Mouse (Mus musculus): ENCODE measurements around the gene Gm4969. TPM values are rescaled to one million over a fixed set of nuclear protein-coding genes. Genes with fewer than 3 reads are reported as not detected.
A peak's percentile ranks its signal among the peaks of the same experiment; 100 is the strongest.
"Not testable (repeated sequence)": the region's sequence is repeated elsewhere in the genome, so short reads cannot be mapped to it uniquely, and the experiment has no call there.

The Gm4969 gene
- total and polyA plus RNA-seq, 2 experiments from 2014 or later, result 8.9 to 10.6 TPM

GRCm38 (mm10) chr7:19162928-19163327, 44.8 kb upstream of the Gm4969 start:
- peaks cover 22% of the 10 kb centered on the region for H3K4me1 ChIP-seq (ENCODE audit: insufficient read depth)
- 87% methylated on average over 7 of the region's 7 CpGs for WGBS

DNA sequence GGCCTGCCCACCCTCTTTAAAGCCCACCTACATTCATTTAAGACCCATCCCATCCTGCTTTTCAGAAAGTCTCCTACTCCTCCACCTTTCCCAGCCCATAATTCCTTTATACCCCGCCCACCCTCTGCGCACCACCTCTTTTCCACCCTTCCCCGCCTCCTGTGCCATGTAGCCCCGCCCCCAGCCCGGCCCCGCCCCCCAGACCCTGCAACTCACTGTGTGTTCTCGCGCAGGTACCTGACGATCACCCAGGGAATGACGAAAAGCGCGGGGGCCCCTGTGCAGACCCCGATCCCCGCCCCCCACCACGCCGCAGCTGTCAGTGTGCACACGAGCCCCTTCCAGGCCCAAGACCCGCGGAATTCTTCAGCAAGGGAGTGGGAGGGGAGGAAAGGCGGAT, 41.9 kb upstream of the Gm4969 start:
- H3K9me3 ChIP-seq (ENCODE audit: low read length), result no peaks in the 10 kb centered on the region
- peak overlapping the region; percentile 51 for H3K9ac ChIP-seq
- H3K4me3 ChIP-seq (ENCODE audit: low read depth, low read length), result peak overlapping the region; percentile 34
- no peak for TF ChIP-seq CTCF (IDR thresholded peaks at IDR 0.05; ENCODE audit: low read depth)
- H3K4me2 ChIP-seq (ENCODE audit: low read depth), result peak overlapping the region; percentile 56
- DNase-seq (no peak), ATAC-seq (peak; percentile 29)
- WGBS, result 1% methylated on average over 20 of the region's 20 CpGs
- H3K36me3 ChIP-seq (ENCODE audit: insufficient read depth), result no peaks in the 10 kb centered on the region
- no peak overlapping the region for H3K27ac ChIP-seq (ENCODE audit: low read depth, low read length)
- peaks cover 18% of the 10 kb centered on the region for H3K4me1 ChIP-seq (ENCODE audit: insufficient read depth)
- no peaks in the 10 kb centered on the region for H3K27me3 ChIP-seq (ENCODE audit: insufficient read depth, low read length)

More at GRCm38 (mm10) chr7:19162928-19163327, 44.8 kb upstream of the Gm4969 start:
- Histone ChIP-seq H3K9ac (no peak overlapping the region), H3K4me2 (ENCODE audit: low read depth) (no peak overlapping the region), H3K4me3 (ENCODE audit: low read depth, low read length) (no peak overlapping the region), H3K9me3 (ENCODE audit: low read length) (no peaks in the 10 kb centered on the region), H3K36me3 (ENCODE audit: insufficient read depth) (no peaks in the 10 kb centered on the region), H3K27ac (ENCODE audit: low read depth, low read length) (no peak overlapping the region), H3K27me3 (ENCODE audit: insufficient read depth, low read length) (no peaks in the 10 kb centered on the region)
- no peak for TF ChIP-seq CTCF (IDR thresholded peaks at IDR 0.05; ENCODE audit: low read depth)
- ATAC-seq, result no peak
- no peak for DNase-seq

- Histone ChIP-seq H3K27ac (ENCODE audit: low read depth, low read length) (no peak overlapping the region), H3K27me3 (ENCODE audit: insufficient read depth, low read length) (no peaks in the 10 kb centered on the region), H3K4me1 (ENCODE audit: insufficient read depth) (peaks cover 18% of the 10 kb centered on the region), H3K4me3 (ENCODE audit: low read depth, low read length) (peak overlapping the region; percentile 34; the same call in 1 of the 2 replicates), H3K4me2 (ENCODE audit: low read depth) (peak overlapping the region; percentile 56), H3K9ac (no peak overlapping the region), H3K36me3 (ENCODE audit: insufficient read depth) (no peaks in the 10 kb centered on the region), H3K9me3 (ENCODE audit: low read length) (no peaks in the 10 kb centered on the region)
- ATAC-seq, result no peak
- DNase-seq, result no peak
- TF ChIP-seq CTCF (IDR thresholded peaks at IDR 0.05; ENCODE audit: low read depth), result no peak
- WGBS, result 12% methylated on average over 18 of the region's 18 CpGs
These were observed 41.2 kb upstream of the Gm4969 start for GRCm38 (mm10) chr7:19159411-19159810.

GRCm38 (mm10) chr7:19158601-19159000, 40.4 kb upstream of the Gm4969 start:
- peaks cover 6% of the 10 kb centered on the region for H3K36me3 ChIP-seq (ENCODE audit: insufficient read depth)

DNA sequence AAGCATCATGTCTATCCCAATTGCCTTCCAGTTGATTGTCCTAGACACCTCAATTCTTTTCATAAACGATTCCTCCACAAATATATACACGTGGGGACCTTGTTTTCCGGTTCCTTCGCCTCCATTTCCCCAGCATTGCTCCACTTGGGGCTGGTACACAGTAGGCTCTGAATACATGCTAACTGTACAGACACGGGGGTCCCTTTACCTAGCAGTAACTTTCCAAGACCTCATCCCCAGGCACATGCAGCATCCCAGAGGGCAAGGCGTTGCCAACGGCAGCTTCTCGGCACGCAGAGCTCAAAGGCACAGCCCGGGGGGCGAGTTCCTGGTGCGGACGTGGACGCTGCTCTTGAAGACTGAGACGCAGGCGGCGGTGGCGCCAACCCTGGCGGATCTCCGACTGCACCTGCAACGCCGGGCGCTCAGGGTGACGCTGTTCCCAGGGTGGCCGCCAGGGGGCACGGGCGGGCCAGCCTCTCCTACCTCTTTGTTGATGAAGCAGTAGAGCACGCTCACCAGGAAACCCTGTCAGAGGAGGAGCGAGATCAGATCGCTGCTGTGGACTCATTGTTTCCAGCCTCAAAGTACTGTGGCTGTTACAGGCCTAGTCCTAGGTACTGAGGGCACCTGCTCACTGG, 39.1 kb upstream of the Gm4969 start:
- H3K9ac ChIP-seq, result peak overlapping the region; percentile 31; the same call in 1 of the 2 replicates
- H3K4me3 ChIP-seq (ENCODE audit: low read depth, low read length), result no peak overlapping the region
- peak overlapping the region; percentile 40 for H3K4me2 ChIP-seq (ENCODE audit: low read depth)
- WGBS, result 5% methylated on average over 30 of the region's 30 CpGs
- DNase-seq, result peak; percentile 92
- peaks cover 17% of the 10 kb centered on the region for H3K36me3 ChIP-seq (ENCODE audit: insufficient read depth)
- peak overlapping the region; percentile 75 for H3K27ac ChIP-seq (ENCODE audit: low read depth, low read length)
- no peaks in the 10 kb centered on the region for H3K27me3 ChIP-seq (ENCODE audit: insufficient read depth, low read length)
- no peaks in the 10 kb centered on the region for H3K9me3 ChIP-seq (ENCODE audit: low read length)
- H3K4me1 ChIP-seq (ENCODE audit: insufficient read depth), result peaks cover 16% of the 10 kb centered on the region
- peak; percentile 91 for ATAC-seq
- peak; percentile 99 for TF ChIP-seq CTCF (IDR thresholded peaks at IDR 0.05; ENCODE audit: low read depth)

More at GRCm38 (mm10) chr7:19158601-19159000, 40.4 kb upstream of the Gm4969 start:
- no peak for ATAC-seq
- no peaks in the 10 kb centered on the region for H3K9me3 ChIP-seq (ENCODE audit: low read length)
- no peak for DNase-seq
- no peaks in the 10 kb centered on the region for H3K27me3 ChIP-seq (ENCODE audit: insufficient read depth, low read length)
- H3K4me1 ChIP-seq (ENCODE audit: insufficient read depth), result peaks cover 16% of the 10 kb centered on the region
- no peak for TF ChIP-seq CTCF (IDR thresholded peaks at IDR 0.05; ENCODE audit: low read depth)
- no peak overlapping the region for H3K4me2 ChIP-seq (ENCODE audit: low read depth)
- H3K27ac ChIP-seq (ENCODE audit: low read depth, low read length), result no peak overlapping the region
- 58% methylated on average over 11 of the region's 11 CpGs for WGBS
- no peak overlapping the region for H3K9ac ChIP-seq
- no peak overlapping the region for H3K4me3 ChIP-seq (ENCODE audit: low read depth, low read length)

DNA sequence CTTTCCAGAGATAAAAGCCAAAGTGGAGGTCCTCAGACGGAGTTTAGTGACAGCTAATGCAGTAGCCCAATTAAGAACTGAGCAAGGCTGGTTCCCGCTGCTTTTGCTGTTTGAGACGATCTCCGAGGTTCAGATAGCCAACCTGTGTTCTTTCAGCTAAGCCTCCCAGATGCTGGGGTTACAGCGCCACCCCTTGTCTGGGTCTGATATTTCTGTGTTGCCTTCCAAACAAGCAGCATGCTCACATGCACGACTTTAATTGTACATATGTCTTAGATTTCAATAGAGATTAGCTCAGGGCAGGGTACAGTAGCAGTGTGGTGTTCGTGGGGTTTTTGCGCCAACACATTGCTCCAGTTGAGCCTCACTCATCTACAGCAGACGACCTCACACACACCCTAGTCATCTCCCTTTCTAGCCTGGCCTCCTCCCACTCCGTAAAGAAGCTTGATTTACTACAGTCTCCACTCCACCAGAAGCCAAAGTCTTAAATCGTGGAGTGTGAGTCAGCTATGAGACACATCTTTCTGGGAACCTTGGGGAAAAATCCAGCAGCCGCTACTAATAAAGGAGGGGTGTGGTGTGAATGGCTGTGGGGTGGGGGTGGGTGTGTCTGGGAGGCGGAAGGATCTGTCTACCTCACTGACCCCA, 37.8 kb upstream of the Gm4969 start:
- no peak for DNase-seq
- peak; percentile 49 for TF ChIP-seq CTCF (IDR thresholded peaks at IDR 0.05; ENCODE audit: low read depth)
- Histone ChIP-seq H3K4me3 (ENCODE audit: low read depth, low read length) (no peak overlapping the region), H3K27me3 (ENCODE audit: insufficient read depth, low read length) (no peaks in the 10 kb centered on the region), H3K27ac (ENCODE audit: low read depth, low read length) (0 out of 2 replicates have a peak overlapping the region, but pooled peaks have one; percentile 5), H3K4me1 (ENCODE audit: insufficient read depth) (peaks cover 17% of the 10 kb centered on the region), H3K4me2 (ENCODE audit: low read depth) (no peak overlapping the region), H3K9me3 (ENCODE audit: low read length) (no peaks in the 10 kb centered on the region), H3K36me3 (ENCODE audit: insufficient read depth) (peaks cover 26% of the 10 kb centered on the region), H3K9ac (no peak overlapping the region; the same call in 1 of the 2 replicates)
- no peak for ATAC-seq
- 49% methylated on average over 13 of the region's 13 CpGs for WGBS

DNA sequence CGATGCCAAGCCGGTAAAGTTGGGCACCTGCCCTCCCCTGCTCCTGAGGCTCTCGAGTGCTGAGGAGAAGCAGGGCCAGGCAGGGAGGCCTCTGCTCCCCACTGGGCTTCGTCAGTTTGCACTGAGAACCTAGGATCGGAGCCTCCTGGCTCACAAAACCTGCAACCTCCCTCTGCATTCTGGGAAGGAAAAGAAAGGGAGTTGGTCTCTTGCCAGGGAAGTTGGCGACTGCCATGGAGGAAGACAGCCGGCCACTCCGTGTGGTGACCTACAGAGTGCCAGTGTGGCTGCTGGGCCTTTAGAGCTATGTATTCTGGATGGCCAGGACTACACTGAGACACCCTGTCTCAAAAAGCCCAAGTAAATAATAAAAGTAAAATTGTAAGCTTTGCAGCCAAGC, 36.6 kb upstream of the Gm4969 start:
- no peaks in the 10 kb centered on the region for H3K27me3 ChIP-seq (ENCODE audit: insufficient read depth, low read length)
- no peak overlapping the region for H3K4me3 ChIP-seq (ENCODE audit: low read depth, low read length)
- H3K4me2 ChIP-seq (ENCODE audit: low read depth), result no peak overlapping the region
- no peak for TF ChIP-seq CTCF (IDR thresholded peaks at IDR 0.05; ENCODE audit: low read depth)
- WGBS, result 60% methylated on average over 8 of the region's 8 CpGs
- no peaks in the 10 kb centered on the region for H3K9me3 ChIP-seq (ENCODE audit: low read length)
- H3K27ac ChIP-seq (ENCODE audit: low read depth, low read length), result no peak overlapping the region
- DNase-seq, result no peak
- H3K36me3 ChIP-seq (ENCODE audit: insufficient read depth), result peaks cover 26% of the 10 kb centered on the region
- no peak overlapping the region for H3K9ac ChIP-seq
- no peak for ATAC-seq
- H3K4me1 ChIP-seq (ENCODE audit: insufficient read depth), result peaks cover 21% of the 10 kb centered on the region

- 90% methylated on average over 10 of the region's 10 CpGs for WGBS
- H3K4me3 ChIP-seq (ENCODE audit: low read depth, low read length); DNase-seq; H3K9me3 ChIP-seq (ENCODE audit: low read length); H3K4me2 ChIP-seq (ENCODE audit: low read depth); H3K27me3 ChIP-seq (ENCODE audit: insufficient read depth, low read length); ATAC-seq; H3K27ac ChIP-seq (ENCODE audit: low read depth, low read length); H3K9ac ChIP-seq: not testable (repeated sequence)
- Histone ChIP-seq H3K4me1 (ENCODE audit: insufficient read depth) (peaks cover 20% of the 10 kb centered on the region), H3K36me3 (ENCODE audit: insufficient read depth) (peaks cover 29% of the 10 kb centered on the region)
These were observed 33.0 kb upstream of the Gm4969 start for GRCm38 (mm10) chr7:19151121-19151520.

Measured in forebrain, postnatal 0 days (tissue).